Mouse (Mus musculus) liver, adult 10 weeks (tissue): Measurements from ENCODE around the gene Cmklr1. TPM values are rescaled to one million over a fixed set of nuclear protein-coding genes. Genes with fewer than 3 reads are reported as not detected.

Experiments used
- polyA plus RNA-seq: library from polyadenylated mRNA; stranded (reverse); fragments of 350-450 nt; fragmentation: Illumina TruSeq; extraction: RNeasy Lipid Tissue Mini Kit (QIAGEN cat#74804); gene quantifications from one replicate; pipeline ENCODE4 v1.2.3, GENCODE M21; 2014; ENCODE audit warnings: low read depth, low replicate concordance

Cmklr1 gene
- 0.64 TPM for polyA plus RNA-seq

DNA sequence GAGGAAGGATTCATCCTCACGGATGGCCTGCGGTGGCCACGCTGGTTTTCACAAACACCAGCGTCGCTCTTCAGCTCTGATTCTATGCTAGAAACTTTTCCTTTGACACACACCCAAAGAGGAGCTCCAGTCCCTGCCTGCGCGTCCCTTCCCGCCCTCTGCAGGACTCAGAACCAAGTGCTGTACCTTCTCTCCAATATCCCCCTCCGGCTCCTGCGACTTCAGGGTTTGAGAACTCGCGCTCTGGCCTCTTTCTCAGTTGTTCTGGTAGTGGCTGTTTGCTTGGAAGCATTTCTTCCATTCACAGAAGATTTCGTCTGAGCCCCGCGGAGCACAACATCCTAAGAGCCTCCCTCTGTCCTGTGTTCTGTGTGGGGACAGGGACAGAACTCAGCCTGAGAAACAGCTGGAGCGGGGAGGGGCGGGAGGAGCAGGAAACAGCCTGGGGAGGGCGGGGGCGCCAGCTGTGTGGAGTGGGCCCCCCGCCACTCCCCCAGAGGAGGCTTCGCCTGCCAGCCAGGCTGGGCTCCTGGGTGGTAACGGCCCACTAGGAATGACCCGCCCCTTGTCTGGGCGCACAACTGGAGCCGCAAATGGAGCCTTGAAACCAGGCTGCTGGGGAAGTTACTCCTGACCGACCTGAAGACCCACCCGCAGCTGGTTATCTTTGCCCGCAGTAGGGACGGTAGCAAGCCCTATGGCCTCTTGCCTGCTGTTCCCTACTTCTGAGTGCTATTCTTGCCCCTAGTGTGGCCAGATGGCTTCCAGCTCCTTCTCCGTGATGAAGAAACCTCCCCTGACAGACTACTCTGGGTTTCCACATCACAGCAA is at the start of gene Cmklr1:
Cmklr1 (minus strand) TSS at position 392 of the 831 bp plus-strand sequence.

Other genes starting within 250 kb of the Cmklr1 start
- not detected for gene Wscd2, start 160.1 kb downstream of the Cmklr1 start, polyA plus RNA-seq
- gene 1700069L16Rik, start 74.3 kb upstream of the Cmklr1 start, polyA plus RNA-seq: not detected
- gene Ficd, start 85.4 kb upstream of the Cmklr1 start, polyA plus RNA-seq: 2.6 TPM
- 1.1 TPM for gene Sart3, start 122.1 kb upstream of the Cmklr1 start, polyA plus RNA-seq
- 34.2 TPM for gene Iscu, start 122.3 kb upstream of the Cmklr1 start, polyA plus RNA-seq
- not detected for gene Tmem119, start 150.1 kb upstream of the Cmklr1 start, polyA plus RNA-seq
- 0.40 TPM for gene Selplg, start 182.2 kb upstream of the Cmklr1 start, polyA plus RNA-seq